Mouse (Mus musculus) yolk sac, embryonic 10.5 days (tissue): ENCODE measurements around the gene Gnb1.
"Not testable (repeated sequence)": the region's sequence is repeated elsewhere in the genome, so short reads cannot be mapped to it uniquely, and the experiment has no call there.

Experiments used
- DNase-seq: peaks from one replicate; pipeline ENCODE4 v3.0.0-alpha.2; 2017; ENCODE audit warnings: low spot score

Gnb1 gene

GRCm38 (mm10) chr4:155552917-155553532, 61.9 kb downstream of the Gnb1 start:
- no peak for DNase-seq

- no peak for DNase-seq
Measured at GRCm38 (mm10) chr4:155554880-155555279, 63.7 kb downstream of the Gnb1 start.

- no peak for DNase-seq
Measured at GRCm38 (mm10) chr4:155555464-155555863, 64.3 kb downstream of the Gnb1 start.

- DNase-seq = peak; percentile 38
Measured at GRCm38 (mm10) chr4:155559454-155559853, 68.3 kb downstream of the Gnb1 start.

- no peak for DNase-seq
Measured at GRCm38 (mm10) chr4:155560932-155561331, 69.8 kb downstream of the Gnb1 start.

GRCm38 (mm10) chr4:155561661-155562442, 70.7 kb downstream of the Gnb1 start, which contains the start of gene Nadk:
Gene Nadk, plus strand, starts transcription at chr4:155562378.
- DNase-seq = no peak

GRCm38 (mm10) chr4:155562725-155563399, 71.7 kb downstream of the Gnb1 start:
- peak; percentile 53 for DNase-seq

GRCm38 (mm10) chr4:155563400-155564231, 72.5 kb downstream of the Gnb1 start:
- peak; percentile 100 for DNase-seq

- DNase-seq = no peak
Measured at GRCm38 (mm10) chr4:155564315-155565069, 73.3 kb downstream of the Gnb1 start.

- DNase-seq = no peak
Measured at GRCm38 (mm10) chr4:155566555-155566954, 75.4 kb downstream of the Gnb1 start.

GRCm38 (mm10) chr4:155568170-155568569, 77.0 kb downstream of the Gnb1 start:
- no peak for DNase-seq

GRCm38 (mm10) chr4:155568632-155569370, 77.6 kb downstream of the Gnb1 start:
- peak; percentile 68 for DNase-seq

GRCm38 (mm10) chr4:155569818-155570217, 78.7 kb downstream of the Gnb1 start:
- DNase-seq = no peak

GRCm38 (mm10) chr4:155570315-155570714, 79.2 kb downstream of the Gnb1 start:
- not testable (repeated sequence) for DNase-seq

GRCm38 (mm10) chr4:155571442-155571841, 80.3 kb downstream of the Gnb1 start:
- no peak for DNase-seq

- no peak for DNase-seq
Measured at GRCm38 (mm10) chr4:155573155-155573554, 82.0 kb downstream of the Gnb1 start.

GRCm38 (mm10) chr4:155573876-155574275, 82.7 kb downstream of the Gnb1 start:
- DNase-seq = no peak

- DNase-seq = no peak
Measured at GRCm38 (mm10) chr4:155574931-155575330, 83.8 kb downstream of the Gnb1 start.

- no peak for DNase-seq
Measured at GRCm38 (mm10) chr4:155575521-155575920, 84.4 kb downstream of the Gnb1 start.

GRCm38 (mm10) chr4:155577132-155577531, 86.0 kb downstream of the Gnb1 start:
- DNase-seq = no peak

GRCm38 (mm10) chr4:155577741-155578140, 86.6 kb downstream of the Gnb1 start:
- no peak for DNase-seq
